Mouse (Mus musculus): ENCODE measurements around the gene Acbd7.

Gene Acbd7

GRCm38 (mm10) chr2:3387105-3387860 is 51.3 kb downstream of the Acbd7 start:
- DNase-seq (ENCODE audit: low read depth, low spot score): no peak

All from WW6 (cell line).